Mouse (Mus musculus): Measurements from ENCODE around the gene Scly.

Scly gene

GRCm38 (mm10) chr1:91362113-91362512 lies 64.0 kb downstream of the Scly start:
- no peak for DNase-seq (ENCODE audit: low read depth, low spot score)

GRCm38 (mm10) chr1:91364822-91365644 lies 66.9 kb downstream of the Scly start:
- peak; percentile 66 for DNase-seq (ENCODE audit: low read depth, low spot score)

GRCm38 (mm10) chr1:91365816-91366214 lies 67.7 kb downstream of the Scly start:
- DNase-seq (ENCODE audit: low read depth, low spot score) = no peak

- DNase-seq (ENCODE audit: low read depth, low spot score) = no peak
These were observed 68.3 kb downstream of the Scly start, which contains the start of gene Erfe for GRCm38 (mm10) chr1:91366215-91367108. Gene Erfe (plus strand): TSS chr1:91366430.

- DNase-seq (ENCODE audit: low read depth, low spot score) = no peak
These were observed 69.2 kb downstream of the Scly start for GRCm38 (mm10) chr1:91367295-91367694.

GRCm38 (mm10) chr1:91369408-91369807 lies 71.3 kb downstream of the Scly start:
- no peak for DNase-seq (ENCODE audit: low read depth, low spot score)

- no peak for DNase-seq (ENCODE audit: low read depth, low spot score)
These were observed 71.9 kb downstream of the Scly start for GRCm38 (mm10) chr1:91370055-91370454.

Measured in skeletal muscle tissue, adult 2 months (tissue).